Mouse (Mus musculus) midbrain, embryonic 16.5 days (tissue): ENCODE results near the gene Pik3c2a. TPM values are rescaled to one million over a fixed set of nuclear protein-coding genes. Genes with fewer than 3 reads are reported as not detected.

Experiments
- ATAC-seq: fragments of 200-750 bp; cut with Nextera tagmentation; 2 replicates; pipeline ENCODE4 v1.8.0; 2017; ENCODE audit warnings: moderate TSS enrichment
- H3K27ac ChIP-seq: fragments of 300-500 bp; sonication (generic); 2 replicates; pipeline ENCODE4 v1.5.1; 2014; ENCODE audit warnings: mild to moderate bottlenecking, low read length, mixed read lengths
- H3K27me3 ChIP-seq: fragments of 300-500 bp; sonication (generic); 2 replicates; pipeline ENCODE4 v1.6.1; 2014; ENCODE audit warnings: low read depth, low read length, mixed read lengths; ENCODE audit not compliant: control insufficient read depth, insufficient read depth
- H3K36me3 ChIP-seq: fragments of 300-500 bp; sonication (generic); 2 replicates; pipeline ENCODE4 v1.6.1; 2014; ENCODE audit warnings: mild to moderate bottlenecking, low read length, moderate library complexity, mixed read lengths; ENCODE audit not compliant: control insufficient read depth, insufficient read depth
- H3K4me1 ChIP-seq: fragments of 300-500 bp; sonication (generic); 2 replicates; pipeline ENCODE4 v1.6.1; 2014; ENCODE audit warnings: mild to moderate bottlenecking, low read length, mixed read lengths; ENCODE audit not compliant: control insufficient read depth, insufficient read depth
- H3K4me2 ChIP-seq: fragments of 300-500 bp; sonication (generic); 2 replicates; pipeline ENCODE4 v1.6.1; 2014; ENCODE audit warnings: mild to moderate bottlenecking, low read length, mixed read lengths
- H3K4me3 ChIP-seq: fragments of 300-500 bp; sonication (generic); 2 replicates; pipeline ENCODE4 v1.5.1; 2014; ENCODE audit warnings: low read depth, mild to moderate bottlenecking, low read length, moderate library complexity, mixed read lengths
- H3K9ac ChIP-seq: fragments of 300-500 bp; sonication (generic); 2 replicates; pipeline ENCODE4 v1.6.1; 2014; ENCODE audit warnings: low read depth, low read length, mixed read lengths
- H3K9me3 ChIP-seq: fragments of 300-500 bp; sonication (generic); replicated peaks from 2 replicates; pipeline ENCODE4 v1.6.1; 2014; ENCODE audit warnings: mild to moderate bottlenecking, low read length, mixed read lengths; ENCODE audit not compliant: control insufficient read depth, poor library complexity, severe bottlenecking
- WGBS: fragments of 180-500 bp; shearing (Covaris S2); extraction: QIAGEN DNeasy Blood & Tissue Kit; methylation state at CpG from one replicate; pipeline ENCODE4 v1.1.7; 2014; 5-methylcytosine and 5-hydroxymethylcytosine counted together
- polyA plus RNA-seq: library from polyadenylated mRNA; unstranded; fragments of >200 nt; fragmentation: Nextera tagmentation; extraction: Ambion mirVana; gene quantifications from 2 replicates; pipeline ENCODE4 v1.2.1, GENCODE M21; 2015

Pik3c2a gene
- polyA plus RNA-seq, 1 experiment from 2014 or later, result 14.0 TPM

GRCm38 (mm10) chr7:116294961-116295360 is 148.3 kb downstream of the Pik3c2a start:
- Histone ChIP-seq H3K27me3 (no peaks in the 10 kb centered on the region), H3K36me3 (no peaks in the 10 kb centered on the region), H3K9ac (no peak overlapping the region), H3K4me1 (no peaks in the 10 kb centered on the region), H3K9me3 (no peaks in the 10 kb centered on the region), H3K4me2 (no peak overlapping the region), H3K27ac (no peak overlapping the region), H3K4me3 (no peak overlapping the region)
- no peak for ATAC-seq
- 53% methylated on average over 3 of the region's 3 CpGs for WGBS

GRCm38 (mm10) chr7:116292377-116292776 is 150.9 kb downstream of the Pik3c2a start:
- H3K27ac ChIP-seq, result no peak overlapping the region
- 54% methylated on average over 5 of the region's 5 CpGs for WGBS
- H3K27me3 ChIP-seq, result no peaks in the 10 kb centered on the region
- H3K9ac ChIP-seq, result no peak overlapping the region
- H3K4me1 ChIP-seq, result no peaks in the 10 kb centered on the region
- no peak for ATAC-seq
- H3K4me3 ChIP-seq, result no peak overlapping the region
- no peaks in the 10 kb centered on the region for H3K9me3 ChIP-seq
- no peaks in the 10 kb centered on the region for H3K36me3 ChIP-seq
- no peak overlapping the region for H3K4me2 ChIP-seq

DNA sequence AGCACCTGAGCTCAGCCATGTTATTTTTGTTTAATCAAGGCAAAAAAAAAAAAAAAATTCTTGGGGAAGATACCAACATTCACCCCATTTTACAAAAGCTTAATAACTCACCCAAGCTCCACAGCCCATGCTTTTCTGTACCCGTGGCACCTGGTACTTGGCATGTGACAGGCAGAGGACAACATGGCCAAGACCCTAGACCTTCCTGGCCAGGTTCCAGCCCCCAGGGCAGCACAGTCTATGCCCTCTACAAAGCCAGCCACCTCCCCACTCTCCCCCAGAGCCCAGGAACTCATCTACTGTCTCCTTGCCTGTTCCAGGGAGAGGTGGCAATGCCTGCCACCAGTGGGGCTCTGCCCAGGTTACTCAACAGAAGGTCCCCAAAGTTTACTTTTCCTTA is 152.7 kb downstream of the Pik3c2a start:
- H3K4me3 ChIP-seq, result no peak overlapping the region
- H3K27ac ChIP-seq, result no peak overlapping the region
- H3K4me2 ChIP-seq, result no peak overlapping the region
- H3K36me3 ChIP-seq, result no peaks in the 10 kb centered on the region
- H3K9ac ChIP-seq, result no peak overlapping the region
- no peaks in the 10 kb centered on the region for H3K9me3 ChIP-seq
- ATAC-seq, result no peak
- 85% methylated on average over 1 of the region's 1 CpGs for WGBS
- no peaks in the 10 kb centered on the region for H3K27me3 ChIP-seq
- H3K4me1 ChIP-seq, result no peaks in the 10 kb centered on the region

DNA sequence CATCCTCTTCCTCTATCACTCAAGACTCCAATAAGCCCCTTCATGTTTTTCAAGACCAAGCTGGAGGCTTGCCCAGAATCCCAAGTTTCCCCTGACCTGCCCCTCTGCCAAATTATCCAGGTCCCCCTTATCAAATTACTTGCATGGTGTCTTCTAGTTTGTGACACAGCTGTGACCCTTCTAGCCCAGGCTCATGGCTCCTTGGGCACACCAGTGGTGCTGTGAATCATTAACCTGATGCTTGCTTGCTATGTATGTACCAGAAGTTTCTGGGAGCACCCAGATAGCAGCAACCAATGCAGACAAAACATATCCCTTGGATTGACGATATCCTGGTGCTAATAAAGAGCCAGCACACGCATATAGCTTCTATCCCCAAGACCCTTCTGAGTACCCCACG is 154.3 kb downstream of the Pik3c2a start:
- H3K27me3 ChIP-seq, result no peaks in the 10 kb centered on the region
- no peaks in the 10 kb centered on the region for H3K9me3 ChIP-seq
- no peak overlapping the region for H3K4me3 ChIP-seq
- no peak overlapping the region for H3K27ac ChIP-seq
- no peak overlapping the region for H3K4me2 ChIP-seq
- H3K4me1 ChIP-seq, result no peaks in the 10 kb centered on the region
- 87% methylated on average over 3 of the region's 3 CpGs for WGBS
- no peaks in the 10 kb centered on the region for H3K36me3 ChIP-seq
- H3K9ac ChIP-seq, result no peak overlapping the region
- no peak for ATAC-seq

GRCm38 (mm10) chr7:116287959-116288358 is 155.3 kb downstream of the Pik3c2a start:
- Histone ChIP-seq H3K9ac (no peak overlapping the region), H3K4me2 (no peak overlapping the region), H3K27me3 (no peaks in the 10 kb centered on the region), H3K36me3 (no peaks in the 10 kb centered on the region), H3K27ac (no peak overlapping the region), H3K9me3 (no peaks in the 10 kb centered on the region), H3K4me1 (no peaks in the 10 kb centered on the region), H3K4me3 (no peak overlapping the region)
- ATAC-seq, result no peak
- 88% methylated on average over 5 of the region's 5 CpGs for WGBS

Other genes starting within 250 kb of the Pik3c2a start
- gene Plekha7, start 135.1 kb downstream of the Pik3c2a start, polyA plus RNA-seq, result 10.1 and 12.8 TPM in 2 replicates
- gene Rps13, start 109.3 kb downstream of the Pik3c2a start, polyA plus RNA-seq, result 426 and 439 TPM in 2 replicates
- 27.4 and 29.4 TPM in 2 replicates for gene Nucb2, start 60.9 kb upstream of the Pik3c2a start, polyA plus RNA-seq